19 mouse cellular contexts compared by ENCODE assay signal in genomic region chr3:107132651-107133050, GRCm38 (mm10). TPM values are rescaled to one million over a fixed set of nuclear protein-coding genes. Genes with fewer than 3 reads are reported as not detected.
"Had no signal": no experiment of that assay in that cellular context is flagged by ENCODE, and none has a peak within 500 bp of the region (broad histone marks: within the 10 kb centered on the region; RNA-seq: fewer than 3 reads in every experiment).

No protein-coding gene starts in this region.

- H3K27me3 ChIP-seq: limb, embryonic 12.5 days; liver, embryonic 13.5 days; lung, embryonic 15.5 days; stomach, embryonic 15.5 days had no signal

- H3K4me2 ChIP-seq: limb, embryonic 12.5 days; liver, embryonic 13.5 days; lung, embryonic 15.5 days; stomach, embryonic 15.5 days had no signal

- H3K4me1 ChIP-seq: limb, embryonic 12.5 days; liver, embryonic 13.5 days; stomach, embryonic 15.5 days had no signal

- H3K27ac ChIP-seq: limb, embryonic 12.5 days; liver, embryonic 13.5 days; lung, embryonic 15.5 days; macrophage; stomach, embryonic 15.5 days had no signal

- ATAC-seq: intestine, postnatal 0 days; liver, postnatal 0 days had no signal

- H3K9me3 ChIP-seq: limb, embryonic 12.5 days; liver, embryonic 13.5 days; lung, embryonic 15.5 days; stomach, embryonic 15.5 days had no signal

- H3K9ac ChIP-seq: limb, embryonic 12.5 days; liver, embryonic 13.5 days; liver, postnatal 0 days; lung, embryonic 15.5 days; stomach, embryonic 15.5 days had no signal

- H3K36me3 ChIP-seq: limb, embryonic 12.5 days; liver, embryonic 13.5 days; lung, embryonic 15.5 days; stomach, embryonic 15.5 days had no signal

- DNase-seq: kidney, adult 8-10 months; kidney, postnatal 25 days; liver; liver, embryonic 13.5 days; liver, postnatal 0 days; lung, postnatal 14 days; right cerebral cortex, postnatal 14 days; thymus, adult 2 months; thymus, postnatal 25 days had no signal

- H3K4me3 ChIP-seq: limb, embryonic 12.5 days; liver, embryonic 13.5 days; lung, embryonic 15.5 days; stomach, embryonic 15.5 days had no signal

RNA-seq across cellular contexts. Expression of gene Kcna2, which starts 31.7 kb away (rescaled TPM):
- total RNA-seq: megakaryocyte-erythroid progenitor cell, adult 5-6 weeks had no signal
- polyA plus RNA-seq: testis, adult 2 months had no signal

RNA-seq across cellular contexts. Expression of gene Kcna10, which starts 50.2 kb away (rescaled TPM):
- total RNA-seq: megakaryocyte-erythroid progenitor cell, adult 5-6 weeks had no signal
- polyA plus RNA-seq: intestine, postnatal 0 days; kidney, embryonic 16.5 days; limb, embryonic 12.5 days; liver, embryonic 13.5 days; liver, postnatal 0 days; lung, embryonic 15.5 days; macrophage; spleen, adult 2 months; stomach, embryonic 15.5 days; thymus, adult 2 months; urinary bladder, adult 2 months had no signal
